Mouse (Mus musculus): ENCODE data around the gene Cep97. TPM values are rescaled to one million over a fixed set of nuclear protein-coding genes. Genes with fewer than 3 reads are reported as not detected.
A peak's percentile ranks its signal among the peaks of the same experiment; 100 is the strongest.
"Not testable (repeated sequence)": the region's sequence is repeated elsewhere in the genome, so short reads cannot be mapped to it uniquely, and the experiment has no call there.

The Cep97 gene
- polyA plus RNA-seq, 1 experiment from 2014 or later = 17.3 TPM

GRCm38 (mm10) chr16:55964126-55964949 lies 29.7 kb upstream of the Cep97 start:
- Histone ChIP-seq H3K4me3 (no peak overlapping the region), H3K36me3 (peaks cover 4% of the 10 kb centered on the region), H3K4me1 (replicated peaks) (peaks cover 13% of the 10 kb centered on the region), H3K27me3 (no peaks in the 10 kb centered on the region), H3K4me2 (no peak overlapping the region), H3K27ac (no peak overlapping the region), H3K9me3 (no peaks in the 10 kb centered on the region), H3K9ac (no peak overlapping the region)
- ATAC-seq (ENCODE audit: low FRiP score) = no peak
- 76% methylated on average over 4 of the region's 4 CpGs for WGBS

DNA sequence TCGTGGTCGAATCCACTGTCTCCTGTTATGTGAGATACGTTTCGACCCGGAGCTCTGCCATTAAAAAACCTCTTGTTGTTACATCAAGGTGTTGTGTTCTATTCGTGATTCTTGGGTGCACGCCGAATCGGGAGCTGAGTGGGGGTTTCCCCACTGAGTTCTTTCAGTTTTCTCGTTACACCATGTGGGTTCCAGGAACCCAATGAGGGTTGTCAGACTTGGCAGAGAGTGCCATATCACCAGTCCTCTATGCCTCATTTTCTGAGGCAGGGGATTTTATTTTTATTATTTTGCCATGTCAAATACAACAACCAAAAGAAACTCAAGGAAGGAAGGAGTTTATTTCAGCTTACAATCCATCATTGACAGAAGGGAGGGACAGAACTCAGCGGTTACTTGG lies 28.4 kb upstream of the Cep97 start:
- 82% methylated on average over 6 of the region's 11 CpGs for WGBS
- not testable (repeated sequence) for H3K36me3 ChIP-seq

DNA sequence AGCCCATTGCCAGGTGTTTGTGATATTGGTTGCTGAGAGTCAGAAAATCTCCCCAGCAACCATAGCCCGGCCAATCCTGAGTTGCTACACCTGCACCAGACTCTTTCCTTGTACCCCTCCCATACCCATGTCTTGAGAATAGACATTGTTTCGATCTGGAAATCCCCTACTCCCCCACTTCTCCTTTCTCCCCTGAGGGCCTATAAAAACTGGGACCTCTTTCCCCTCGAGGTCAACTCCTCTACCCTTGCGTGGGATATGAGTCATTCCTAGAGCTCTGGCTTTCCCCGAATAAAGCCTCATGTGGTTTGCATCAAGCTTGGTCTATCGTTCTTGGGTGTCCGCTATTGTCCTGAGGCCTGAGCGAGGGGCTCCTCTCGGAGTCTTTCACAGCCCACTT lies 19.5 kb upstream of the Cep97 start:
- H3K9ac ChIP-seq; H3K9me3 ChIP-seq; H3K4me3 ChIP-seq; H3K27ac ChIP-seq; H3K4me2 ChIP-seq; H3K36me3 ChIP-seq; ATAC-seq (ENCODE audit: low FRiP score); H3K4me1 ChIP-seq (replicated peaks); H3K27me3 ChIP-seq: not testable (repeated sequence)
- WGBS = 93% methylated on average over 9 of the region's 9 CpGs

More for the DNA sequence above, 28.4 kb upstream of the Cep97 start:
- not testable (repeated sequence) for H3K27ac ChIP-seq; H3K9me3 ChIP-seq; H3K4me2 ChIP-seq; H3K9ac ChIP-seq; H3K4me3 ChIP-seq; ATAC-seq (ENCODE audit: low FRiP score); H3K27me3 ChIP-seq
- peaks cover 12% of the 10 kb centered on the region for H3K4me1 ChIP-seq (replicated peaks)

DNA sequence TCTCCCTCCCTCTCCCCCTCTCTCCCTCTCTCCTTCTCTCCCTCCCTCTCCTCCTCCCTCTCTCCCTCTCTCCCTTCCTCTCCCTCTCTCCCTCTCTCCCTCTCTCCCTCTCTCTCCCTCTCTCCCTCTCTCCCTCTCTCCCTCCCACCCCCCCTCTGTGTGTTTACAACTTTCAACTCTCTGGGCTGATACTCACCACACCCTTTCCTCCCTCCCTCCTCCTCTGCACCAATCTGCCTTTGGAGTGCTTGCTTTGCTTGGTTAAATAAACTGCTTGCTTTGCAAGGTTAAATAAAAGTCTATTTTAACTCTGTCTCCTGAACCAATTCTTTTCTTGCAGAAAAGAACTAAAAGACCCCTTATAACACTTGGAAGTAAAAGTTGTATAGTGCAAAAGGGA lies 18.1 kb upstream of the Cep97 start:
- ATAC-seq (ENCODE audit: low FRiP score) = no peak

DNA sequence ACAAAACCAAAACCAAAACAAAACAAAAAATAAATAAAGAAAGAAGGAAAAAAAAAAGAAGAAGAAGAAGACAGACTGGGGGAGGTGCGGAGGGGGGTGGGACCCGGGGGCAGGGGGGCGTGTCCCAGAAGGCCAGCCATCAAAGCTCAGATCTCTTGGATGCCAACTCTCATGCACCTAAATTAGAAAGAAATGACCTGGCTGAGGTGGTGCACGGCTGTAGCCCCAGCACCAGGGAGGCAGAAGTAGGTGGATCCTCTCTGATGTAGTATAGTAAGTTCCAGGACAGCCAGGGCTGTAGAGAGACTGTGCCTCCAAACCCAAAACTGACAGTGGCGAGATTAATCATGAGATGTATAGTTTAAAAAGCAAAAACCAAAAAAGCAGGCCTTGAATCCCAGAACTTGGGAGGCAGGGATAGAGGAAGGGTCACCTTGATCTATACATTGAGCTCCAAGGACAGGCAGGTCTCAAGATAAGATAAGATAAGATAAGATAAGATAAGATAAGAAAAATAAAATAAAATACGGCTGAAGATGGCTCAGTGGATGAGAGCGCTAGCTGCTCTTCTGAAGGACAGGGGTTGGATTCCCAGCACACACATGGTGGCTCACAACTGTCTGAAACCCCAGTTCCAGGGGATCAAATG lies 17.1 kb upstream of the Cep97 start:
- Histone ChIP-seq H3K27ac (no peak overlapping the region), H3K27me3 (no peaks in the 10 kb centered on the region), H3K4me1 (replicated peaks) (no peaks in the 10 kb centered on the region), H3K9ac (no peak overlapping the region), H3K4me3 (no peak overlapping the region), H3K4me2 (no peak overlapping the region), H3K36me3 (no peaks in the 10 kb centered on the region), H3K9me3 (no peaks in the 10 kb centered on the region)
- ATAC-seq (ENCODE audit: low FRiP score) = no peak; the same call in 1 of the 2 replicates
- 81% methylated on average over 7 of the region's 7 CpGs for WGBS

More for the DNA sequence above, 18.1 kb upstream of the Cep97 start:
- no peaks in the 10 kb centered on the region for H3K36me3 ChIP-seq
- H3K4me2 ChIP-seq = no peak overlapping the region
- H3K4me1 ChIP-seq (replicated peaks) = no peaks in the 10 kb centered on the region
- H3K27me3 ChIP-seq = no peaks in the 10 kb centered on the region
- H3K9ac ChIP-seq = no peak overlapping the region
- H3K9me3 ChIP-seq = no peaks in the 10 kb centered on the region
- no peak overlapping the region for H3K27ac ChIP-seq
- no peak overlapping the region for H3K4me3 ChIP-seq

- Histone ChIP-seq H3K27me3 (no peaks in the 10 kb centered on the region), H3K27ac (no peak overlapping the region), H3K9ac (no peak overlapping the region), H3K36me3 (no peaks in the 10 kb centered on the region), H3K9me3 (no peaks in the 10 kb centered on the region), H3K4me1 (replicated peaks) (no peaks in the 10 kb centered on the region), H3K4me2 (no peak overlapping the region), H3K4me3 (no peak overlapping the region)
- WGBS = 42% methylated on average over 19 of the region's 19 CpGs
- peak; percentile 59; the same call in 1 of the 2 replicates for ATAC-seq (ENCODE audit: low FRiP score)
Observed at GRCm38 (mm10) chr16:55950946-55951678, 16.5 kb upstream of the Cep97 start.

GRCm38 (mm10) chr16:55950462-55950861 lies 15.8 kb upstream of the Cep97 start:
- H3K9ac ChIP-seq = no peak overlapping the region
- H3K4me2 ChIP-seq = no peak overlapping the region
- H3K9me3 ChIP-seq = no peaks in the 10 kb centered on the region
- H3K4me3 ChIP-seq = no peak overlapping the region
- no peaks in the 10 kb centered on the region for H3K27me3 ChIP-seq
- no peaks in the 10 kb centered on the region for H3K4me1 ChIP-seq (replicated peaks)
- no peaks in the 10 kb centered on the region for H3K36me3 ChIP-seq
- WGBS = 67% methylated on average over 3 of the region's 3 CpGs
- no peak overlapping the region for H3K27ac ChIP-seq
- ATAC-seq (ENCODE audit: low FRiP score) = no peak

DNA sequence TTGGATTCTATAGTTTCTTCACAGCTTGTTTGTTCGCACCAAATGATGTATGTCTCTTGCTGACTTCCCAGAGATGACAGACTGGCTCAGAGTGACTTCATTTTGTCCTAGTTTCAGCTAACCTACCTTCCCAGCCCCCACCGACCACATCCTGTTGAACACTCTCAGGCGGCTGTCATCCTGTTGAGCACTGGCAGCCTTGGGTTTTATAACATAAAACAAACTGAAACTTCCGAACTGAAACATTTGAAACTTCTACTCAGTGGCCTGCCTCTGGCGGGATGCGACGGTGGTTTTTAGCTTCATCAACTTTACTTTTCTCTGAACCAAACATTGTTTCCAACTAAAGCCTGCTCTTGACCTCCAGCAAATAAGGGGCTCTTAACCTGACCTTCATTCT lies 14.3 kb upstream of the Cep97 start:
- H3K9me3 ChIP-seq = no peaks in the 10 kb centered on the region
- H3K27me3 ChIP-seq = no peaks in the 10 kb centered on the region
- 81% methylated on average over 7 of the region's 7 CpGs for WGBS
- no peak overlapping the region for H3K4me2 ChIP-seq
- H3K4me1 ChIP-seq (replicated peaks) = no peaks in the 10 kb centered on the region
- no peak overlapping the region for H3K27ac ChIP-seq
- no peaks in the 10 kb centered on the region for H3K36me3 ChIP-seq
- H3K4me3 ChIP-seq = no peak overlapping the region
- no peak overlapping the region for H3K9ac ChIP-seq
- no peak for ATAC-seq (ENCODE audit: low FRiP score)

DNA sequence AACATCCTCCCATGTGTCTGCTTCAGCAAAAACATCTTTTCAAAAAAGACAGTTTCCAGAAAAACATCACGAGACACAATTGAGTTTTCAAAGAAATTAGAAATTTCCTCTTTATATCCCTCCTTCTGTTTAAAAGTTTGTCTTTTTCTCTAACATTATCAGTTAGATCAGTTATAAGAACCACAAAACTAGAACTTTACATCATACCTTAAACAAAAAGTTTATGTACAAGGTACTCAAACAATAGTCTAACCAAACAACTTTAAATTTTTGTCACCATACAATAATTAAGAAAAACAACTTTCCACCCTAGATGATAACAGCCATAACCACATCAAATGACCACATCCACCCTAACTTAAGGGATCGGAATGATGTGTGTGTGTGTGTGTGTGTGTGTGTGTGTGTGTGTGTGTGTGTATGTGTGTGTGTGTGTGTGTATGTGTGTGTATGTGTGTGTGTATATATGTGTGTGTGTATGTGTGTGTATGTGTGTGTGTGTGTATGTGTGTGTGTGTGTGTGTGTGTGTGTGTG lies 13.3 kb upstream of the Cep97 start:
- not testable (repeated sequence) for H3K4me1 ChIP-seq (replicated peaks); H3K27me3 ChIP-seq; H3K9me3 ChIP-seq; H3K9ac ChIP-seq; H3K27ac ChIP-seq; H3K4me3 ChIP-seq; H3K36me3 ChIP-seq; H3K4me2 ChIP-seq; ATAC-seq (ENCODE audit: low FRiP score)
- WGBS = 95% methylated on average over 2 of the region's 2 CpGs

DNA sequence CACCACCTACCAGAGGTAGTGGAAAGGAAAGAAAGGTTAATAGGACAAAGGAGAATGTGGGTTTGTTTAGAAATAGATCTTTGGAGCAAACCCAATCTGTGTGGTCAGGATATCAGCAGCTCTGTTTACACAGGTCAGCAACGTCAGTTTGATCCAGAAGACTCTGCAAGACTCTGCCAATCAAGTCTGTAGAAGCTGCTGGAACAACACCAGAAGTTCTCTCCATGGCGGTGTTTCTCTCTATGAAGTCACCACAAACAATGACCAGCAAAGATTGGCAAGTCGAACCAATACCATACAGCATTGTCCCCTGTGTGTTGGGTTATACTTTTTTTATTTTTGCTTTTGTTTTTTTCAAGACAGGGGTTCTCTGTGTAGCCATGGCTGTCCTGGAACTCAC lies 12.6 kb upstream of the Cep97 start:
- Histone ChIP-seq H3K9ac (no peak overlapping the region), H3K9me3 (no peaks in the 10 kb centered on the region), H3K4me3 (no peak overlapping the region), H3K27me3 (no peaks in the 10 kb centered on the region), H3K27ac (no peak overlapping the region), H3K4me1 (replicated peaks) (no peaks in the 10 kb centered on the region), H3K36me3 (no peaks in the 10 kb centered on the region), H3K4me2 (no peak overlapping the region)
- no peak for ATAC-seq (ENCODE audit: low FRiP score)
- 78% methylated on average over 3 of the region's 3 CpGs for WGBS

- H3K4me3 ChIP-seq = no peak overlapping the region
- H3K27me3 ChIP-seq = no peaks in the 10 kb centered on the region
- H3K9ac ChIP-seq = no peak overlapping the region
- H3K4me2 ChIP-seq = no peak overlapping the region
- no peaks in the 10 kb centered on the region for H3K4me1 ChIP-seq (replicated peaks)
- no peak overlapping the region for H3K27ac ChIP-seq
- 97% methylated on average over 4 of the region's 4 CpGs for WGBS
- no peaks in the 10 kb centered on the region for H3K9me3 ChIP-seq
- H3K36me3 ChIP-seq = no peaks in the 10 kb centered on the region
- no peak for ATAC-seq (ENCODE audit: low FRiP score)
Observed at GRCm38 (mm10) chr16:55940781-55941180, 6.1 kb upstream of the Cep97 start.

GRCm38 (mm10) chr16:55939703-55940102 lies 5.0 kb upstream of the Cep97 start:
- Histone ChIP-seq H3K4me3 (no peak overlapping the region), H3K9me3 (no peaks in the 10 kb centered on the region), H3K27ac (no peak overlapping the region), H3K4me1 (replicated peaks) (no peaks in the 10 kb centered on the region), H3K27me3 (no peaks in the 10 kb centered on the region), H3K4me2 (no peak overlapping the region), H3K36me3 (no peaks in the 10 kb centered on the region), H3K9ac (no peak overlapping the region)
- 93% methylated on average over 6 of the region's 6 CpGs for WGBS
- no peak for ATAC-seq (ENCODE audit: low FRiP score)

All from hindbrain, embryonic 13.5 days (tissue).